Mouse (Mus musculus) kidney, adult 18-20 months (tissue): ENCODE data around the gene Rai1.

Experiments used
- DNase-seq: peaks from one replicate; pipeline ENCODE4 v3.0.0; 2021

The Rai1 gene

DNA sequence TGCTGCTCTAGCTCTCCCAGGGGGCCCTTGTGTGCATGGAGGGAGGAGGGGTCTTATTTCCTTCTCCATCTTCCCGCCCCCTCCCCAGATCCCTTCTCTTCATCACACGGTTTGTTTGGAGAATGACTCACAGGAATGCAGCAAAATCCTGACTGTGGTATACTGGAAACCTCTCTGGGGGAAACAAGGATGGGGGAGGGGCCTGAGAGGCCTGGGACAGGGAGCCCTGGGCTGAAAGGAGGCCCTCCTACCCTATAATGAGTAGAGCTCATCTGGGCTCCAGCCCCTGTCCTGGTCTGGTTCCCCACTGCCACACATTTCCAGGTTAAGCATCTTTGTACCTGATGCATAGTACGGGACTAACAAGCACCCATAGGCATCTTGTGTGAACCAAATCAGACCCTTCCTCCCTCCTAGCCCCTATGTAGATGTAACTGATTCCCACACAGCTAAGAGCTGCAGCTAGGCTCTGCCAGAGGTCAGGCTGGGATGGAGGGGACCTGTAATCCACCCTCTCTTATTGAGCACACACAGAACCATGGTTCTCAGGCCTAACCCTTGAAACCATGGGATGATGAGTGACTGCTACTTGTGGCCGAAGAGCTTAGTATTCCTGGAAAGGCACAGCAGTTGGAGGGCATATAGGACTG, 23.2 kb downstream of the Rai1 start:
- no peak for DNase-seq

DNA sequence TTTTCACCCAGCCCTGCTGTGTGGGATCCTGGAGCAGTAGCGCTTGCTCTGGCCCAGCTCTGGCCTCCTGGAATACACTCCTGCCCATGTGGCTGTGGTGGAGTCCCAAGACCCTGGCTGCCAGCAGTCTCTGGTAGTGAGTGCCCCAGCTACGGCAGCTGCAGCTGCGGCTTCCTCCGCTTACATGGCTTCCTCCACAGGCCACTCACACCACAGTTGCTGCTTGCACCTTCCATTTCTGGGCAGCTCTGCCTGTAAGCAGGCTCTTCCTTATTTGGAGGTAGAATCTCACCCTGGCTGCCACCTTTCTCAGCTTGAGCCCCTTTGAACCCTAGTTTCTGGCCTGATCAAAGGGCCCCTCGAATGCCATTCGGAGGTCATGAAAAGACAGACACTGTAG, 25.7 kb downstream of the Rai1 start:
- DNase-seq = no peak

DNA sequence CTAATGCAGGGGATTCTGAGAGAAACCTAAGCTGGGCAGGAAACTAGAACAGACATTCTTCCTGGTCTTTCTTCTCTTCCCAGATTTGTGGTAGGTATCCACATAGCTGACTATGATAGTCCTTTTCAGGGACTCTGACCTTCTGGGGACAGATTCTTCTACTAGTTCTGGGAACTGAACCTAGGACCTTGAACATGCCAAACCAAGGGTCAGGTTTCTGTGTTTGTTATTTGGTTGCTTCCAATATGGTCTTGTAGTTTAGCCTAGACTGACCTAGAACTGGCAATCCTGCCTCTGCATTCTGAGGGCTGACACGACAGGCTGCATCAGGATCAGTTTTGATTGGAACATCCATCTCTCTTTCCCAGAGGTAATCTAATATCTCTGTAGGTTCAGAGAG, 27.2 kb downstream of the Rai1 start:
- no peak for DNase-seq

DNA sequence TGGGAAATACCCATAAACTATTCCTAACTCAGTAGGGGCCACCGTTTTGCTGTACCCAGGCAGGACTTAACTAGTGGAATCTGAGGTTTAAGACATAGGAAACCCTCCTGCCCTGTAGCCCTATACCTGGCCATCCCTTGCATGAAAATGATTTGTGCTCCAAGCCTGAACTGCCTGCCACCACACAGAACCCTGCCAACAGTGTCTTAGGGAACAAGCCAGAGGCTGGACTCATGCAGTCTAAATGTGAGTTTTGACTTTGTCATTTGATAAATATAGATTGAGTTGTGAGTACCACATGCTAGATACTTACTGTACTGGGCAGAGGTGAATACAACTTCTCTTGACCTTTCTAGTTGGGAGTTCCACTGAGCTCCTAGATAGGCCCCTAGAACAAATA, 31.7 kb downstream of the Rai1 start:
- no peak for DNase-seq

DNA sequence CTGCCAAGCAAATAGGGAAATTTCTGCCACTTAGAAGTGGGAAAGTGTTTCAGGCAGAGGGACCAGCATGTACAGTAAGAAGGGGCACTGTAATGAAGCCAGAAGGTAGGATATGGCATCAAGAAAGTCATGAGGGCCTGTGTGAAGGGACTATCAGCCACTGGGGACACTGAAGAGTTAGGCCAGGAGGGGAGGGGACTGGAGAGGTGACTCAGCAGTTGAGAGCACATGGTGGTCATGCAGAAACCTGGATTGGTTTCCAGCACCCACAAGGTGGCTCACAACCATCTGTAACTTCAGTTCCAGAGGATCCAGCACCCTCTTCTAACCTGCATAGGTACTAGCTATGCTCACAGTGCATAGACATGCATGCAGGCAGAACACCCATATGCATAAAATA, 32.4 kb downstream of the Rai1 start:
- DNase-seq = no peak

DNA sequence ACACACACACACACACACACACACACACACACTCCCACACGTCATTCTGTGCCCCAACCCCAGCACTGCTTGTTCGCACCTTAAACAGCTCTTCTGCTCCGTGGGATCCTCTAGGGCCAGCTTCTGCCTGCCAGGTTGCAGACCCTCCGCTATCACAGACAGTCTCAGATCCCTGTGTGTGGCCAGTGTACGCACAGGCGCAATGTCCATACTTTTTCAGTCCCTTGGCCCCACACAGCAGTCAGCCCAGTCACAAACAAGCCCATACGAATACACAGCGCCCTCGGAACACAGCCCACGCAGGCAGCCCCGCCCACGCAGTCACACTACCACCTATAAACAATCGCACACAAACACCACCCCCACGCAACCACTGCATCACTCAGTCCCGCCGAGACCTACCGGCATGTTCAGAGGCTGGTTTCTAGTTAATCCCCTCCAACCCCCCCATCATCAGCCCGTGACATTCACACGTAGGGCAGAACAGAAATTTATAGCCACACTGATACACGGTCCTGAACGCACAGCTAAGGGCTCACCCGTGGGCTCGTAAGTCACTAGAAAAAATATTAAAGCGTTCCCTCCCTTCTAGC, 34.4 kb downstream of the Rai1 start:
- no peak for DNase-seq

DNA sequence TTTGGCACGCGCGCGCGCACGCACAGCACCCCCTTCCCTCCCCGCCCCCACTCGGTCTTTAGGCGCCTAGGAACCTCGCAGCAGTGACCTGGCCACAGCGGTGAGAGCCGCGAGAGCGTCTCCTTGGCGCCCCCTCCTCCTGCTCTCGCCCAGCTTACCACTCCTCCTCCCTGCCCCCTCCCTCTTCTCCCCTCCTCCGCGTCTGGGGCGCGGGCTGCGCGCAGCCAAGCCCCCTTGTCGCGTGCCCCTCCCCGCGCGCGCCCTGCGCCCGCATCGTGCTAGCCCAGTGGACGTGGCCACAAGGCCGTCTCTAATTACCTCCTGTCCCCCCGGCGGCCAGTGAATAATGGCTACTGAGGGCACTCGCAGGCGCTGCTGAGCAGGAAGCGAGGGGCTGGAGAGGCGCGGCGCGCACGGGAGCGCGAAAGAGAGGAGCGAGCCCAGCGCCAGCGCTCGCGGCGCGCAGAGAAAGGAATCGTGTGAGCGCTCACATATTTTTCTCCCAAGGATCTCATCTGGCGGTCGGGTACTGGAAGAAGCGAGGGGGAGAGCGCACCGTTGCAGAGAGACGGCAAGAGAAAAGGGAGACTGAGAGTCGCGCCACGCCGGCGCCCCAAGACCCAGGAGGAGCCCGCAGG, 35.0 kb downstream of the Rai1 start:
- peak; percentile 38 for DNase-seq

DNA sequence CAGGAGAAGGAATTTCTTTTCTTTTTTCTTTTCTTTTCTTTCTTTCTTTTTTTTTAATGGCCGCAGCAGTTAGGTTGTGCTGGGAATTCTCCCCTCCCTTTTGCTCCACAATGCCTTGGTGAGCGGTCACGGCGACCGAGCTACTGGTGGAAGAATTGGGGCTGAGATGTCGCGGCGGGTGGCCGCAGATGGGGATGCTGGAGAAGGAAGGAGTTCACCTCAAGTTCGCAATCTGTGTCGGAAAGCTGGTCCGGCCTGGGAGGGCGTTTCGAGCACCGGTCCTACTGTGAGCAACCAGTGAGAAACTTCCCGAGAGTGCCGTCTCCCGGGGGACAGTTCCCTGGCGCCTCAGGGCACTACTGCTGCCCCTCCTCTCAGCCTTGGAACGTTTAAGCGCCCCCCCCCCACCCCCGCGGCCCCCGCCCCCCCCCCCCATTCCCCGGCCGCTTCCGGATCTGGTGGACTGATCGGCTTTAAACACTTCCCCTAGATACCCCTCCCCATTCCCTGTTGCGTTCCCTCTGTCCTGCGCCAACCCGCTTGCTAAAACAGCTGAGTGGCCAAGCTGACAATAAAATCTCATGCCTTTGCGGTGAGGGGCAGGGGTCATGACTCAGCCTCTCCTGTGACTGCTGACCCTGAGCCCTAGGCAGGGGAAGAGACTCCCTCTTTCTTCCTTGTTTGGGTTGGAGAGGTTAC, 35.9 kb downstream of the Rai1 start:
- no peak for DNase-seq

DNA sequence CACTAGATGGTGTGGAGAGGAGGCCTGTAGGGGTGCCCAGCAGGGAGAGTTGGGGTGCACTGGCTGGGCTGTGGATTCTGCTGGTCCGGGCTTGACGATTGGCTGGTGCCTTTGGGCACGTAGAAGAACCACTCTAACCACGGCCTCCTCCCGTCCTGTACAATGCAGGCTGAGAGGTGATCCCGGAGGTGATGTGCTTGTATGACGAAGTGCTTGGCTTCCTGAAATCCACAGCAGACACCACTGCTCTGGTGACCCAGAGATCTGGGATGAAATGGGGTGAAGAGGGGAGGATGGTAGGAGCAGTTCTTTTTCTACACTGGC, 36.4 kb downstream of the Rai1 start:
- no peak for DNase-seq

DNA sequence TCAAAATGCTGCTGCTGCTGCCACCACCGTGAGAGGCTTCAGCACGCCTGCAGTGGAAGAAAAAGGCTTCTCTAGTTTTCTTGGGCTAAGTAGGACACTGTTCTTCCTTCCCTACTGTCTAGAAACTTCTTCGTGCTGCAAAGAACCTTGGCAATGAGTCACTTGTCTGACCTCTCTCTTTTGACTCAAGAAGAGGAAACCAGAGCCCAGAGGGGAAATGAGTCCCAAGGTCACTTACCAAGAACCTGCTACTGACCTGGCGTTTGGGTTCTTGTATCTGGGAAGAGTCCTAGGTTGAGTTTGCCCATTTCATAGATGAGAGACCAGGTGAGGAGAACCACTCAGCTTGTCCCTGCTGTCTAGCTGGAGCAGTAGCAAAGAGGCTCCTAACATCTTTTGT, 38.3 kb downstream of the Rai1 start:
- DNase-seq = no peak

DNA sequence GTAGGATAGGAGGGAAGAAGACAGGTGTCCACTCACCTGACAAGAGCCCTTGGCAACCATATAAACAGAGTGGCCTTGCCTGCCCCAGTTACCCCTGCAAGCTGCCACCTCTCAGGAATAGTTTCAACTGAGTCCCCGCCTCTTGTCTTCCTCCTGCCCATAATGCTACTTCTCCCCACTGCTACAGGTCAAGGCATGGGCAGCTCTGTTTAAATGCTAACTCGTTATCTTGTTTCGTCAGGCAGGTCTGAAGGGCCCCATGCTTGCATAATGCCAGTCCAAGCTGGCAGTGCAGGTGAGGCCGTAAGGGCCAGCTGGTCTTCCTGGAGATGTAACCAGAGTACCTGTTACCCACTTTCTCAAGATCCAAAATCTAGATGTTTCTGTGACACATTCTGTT, 41.4 kb downstream of the Rai1 start:
- no peak for DNase-seq

DNA sequence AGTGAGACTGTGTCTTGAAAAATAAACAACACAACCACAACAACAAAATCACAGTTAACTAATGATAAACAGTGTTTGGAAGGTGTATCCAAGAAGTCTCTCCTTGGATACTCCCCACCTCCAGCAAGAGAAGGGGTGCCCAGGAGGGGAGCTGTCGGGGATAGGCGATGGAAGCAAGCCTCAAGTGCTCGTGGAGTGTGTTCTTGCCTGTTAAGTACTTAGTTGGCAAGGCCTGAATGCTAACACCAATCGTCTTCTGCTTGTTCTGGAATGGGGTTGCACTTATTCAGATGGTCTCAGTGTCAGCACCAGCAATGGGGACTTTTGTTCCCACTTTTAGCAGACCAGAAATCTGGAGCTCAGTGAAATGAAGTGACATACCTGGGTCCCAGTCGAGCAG, 43.8 kb downstream of the Rai1 start:
- DNase-seq = no peak

DNA sequence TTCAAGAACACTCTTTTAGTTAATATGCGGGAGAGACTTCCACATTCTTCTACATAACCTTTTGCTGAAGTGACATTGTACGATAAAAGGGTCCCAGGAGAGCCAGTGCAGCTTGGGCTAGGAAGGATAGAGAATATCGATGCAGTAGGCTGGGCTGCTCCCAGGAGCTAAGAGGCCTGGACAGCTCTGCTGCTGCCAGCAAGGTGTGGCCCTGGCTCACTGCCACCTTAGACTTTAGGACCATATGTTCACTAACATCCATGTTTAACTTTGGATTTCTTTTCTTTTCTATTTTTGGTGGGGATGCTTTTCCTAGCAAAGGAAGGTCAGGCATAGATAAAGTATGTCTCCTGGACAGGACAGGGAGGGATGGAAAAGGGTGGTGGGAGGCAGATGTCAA, 44.3 kb downstream of the Rai1 start:
- no peak for DNase-seq

DNA sequence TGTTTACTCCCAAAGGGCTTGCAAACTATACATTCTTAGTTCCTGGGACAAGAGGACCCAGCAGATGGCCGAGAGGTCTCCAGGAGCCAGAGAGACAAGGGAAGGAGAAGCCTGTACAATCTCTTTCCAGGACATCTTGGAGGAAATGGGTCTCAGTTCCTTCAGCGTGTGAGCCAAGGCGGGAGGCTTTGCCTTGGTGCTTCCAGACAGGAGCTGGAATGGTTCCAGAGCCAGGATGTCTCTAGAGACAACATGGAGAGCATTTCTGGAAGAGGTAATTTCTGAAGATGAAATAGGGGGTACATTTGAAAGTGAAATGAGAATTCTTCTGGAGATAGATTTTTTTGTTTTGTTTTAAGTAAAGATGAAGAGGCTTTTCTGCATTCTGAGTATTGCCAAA, 45.9 kb downstream of the Rai1 start:
- no peak for DNase-seq

DNA sequence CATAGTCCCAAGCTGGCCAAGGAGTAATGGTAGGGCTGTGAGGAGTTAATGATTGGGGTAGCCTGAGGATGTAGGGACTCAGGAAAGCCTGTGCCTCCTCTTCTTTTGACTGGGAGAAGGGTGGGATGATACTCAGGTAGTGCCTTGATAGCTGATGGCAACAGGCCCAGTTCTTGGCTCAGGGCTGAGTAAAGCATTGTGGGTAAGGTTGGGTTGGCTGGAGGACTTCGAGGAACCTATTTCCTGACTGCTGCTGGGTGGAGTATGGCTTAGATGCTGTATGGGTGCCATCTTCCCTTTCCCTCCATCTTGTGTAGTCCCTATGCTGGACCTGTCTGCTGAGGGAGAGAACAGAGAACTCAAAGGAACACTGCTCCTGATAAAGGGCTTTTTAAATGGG, 47.5 kb downstream of the Rai1 start:
- no peak for DNase-seq

DNA sequence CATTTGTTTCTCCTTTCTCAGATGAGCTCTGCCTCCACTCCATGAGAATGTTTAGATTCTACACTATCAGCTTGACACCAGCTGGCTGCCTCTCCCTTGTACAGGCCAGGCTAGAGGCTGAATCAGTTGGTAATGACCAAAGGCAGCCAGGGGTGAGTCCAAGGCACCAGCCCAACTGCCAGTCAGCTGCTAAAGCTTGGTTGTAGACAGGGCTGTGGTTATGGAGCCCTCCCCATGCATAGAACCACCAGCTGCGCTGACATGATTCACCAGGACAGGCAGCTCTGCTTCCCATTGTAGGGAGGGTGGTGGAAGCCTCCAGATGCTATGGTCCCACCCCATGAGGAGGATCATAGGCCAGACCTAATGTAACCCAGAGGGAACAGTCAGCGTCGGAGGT, 49.1 kb downstream of the Rai1 start:
- DNase-seq = no peak

DNA sequence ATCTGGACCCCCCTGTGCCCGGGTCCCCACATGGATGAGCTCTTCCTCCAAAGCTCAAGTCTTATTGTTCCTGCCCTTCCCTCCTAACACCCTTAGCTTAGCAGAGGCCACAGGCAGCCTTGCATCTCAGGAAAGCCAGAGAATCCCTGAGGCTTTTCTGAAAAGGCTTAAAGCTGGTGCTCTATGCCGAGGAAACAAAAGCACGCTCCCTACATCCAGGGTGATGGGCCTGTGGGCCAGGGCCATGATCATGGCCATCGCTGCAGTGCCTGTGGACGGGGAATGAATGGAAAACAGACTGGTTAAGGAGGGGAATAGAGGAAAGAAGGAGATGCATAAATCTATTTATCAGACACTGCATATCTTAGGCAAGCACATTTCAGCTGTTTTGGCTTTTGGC, 50.9 kb downstream of the Rai1 start:
- no peak for DNase-seq

DNA sequence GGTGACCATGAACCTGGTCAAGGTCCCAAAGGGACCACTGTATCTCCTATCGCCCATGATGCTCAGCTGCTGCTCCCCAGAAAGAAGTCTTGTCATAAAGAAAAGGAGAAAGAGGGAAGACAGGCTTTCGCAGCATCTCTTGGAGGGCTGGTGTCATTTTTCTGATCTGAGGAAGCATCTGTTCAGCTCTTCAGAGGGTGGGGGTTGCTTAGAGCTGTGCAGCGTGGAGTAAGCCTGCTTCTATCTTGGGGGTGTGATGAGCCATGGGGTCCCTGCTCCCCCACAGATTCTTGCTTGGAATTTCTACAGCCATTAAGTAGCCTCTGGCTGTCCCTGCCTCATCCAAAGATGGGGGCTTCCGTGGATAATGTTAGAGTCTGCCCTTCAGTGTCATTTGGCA, 53.5 kb downstream of the Rai1 start:
- no peak for DNase-seq

DNA sequence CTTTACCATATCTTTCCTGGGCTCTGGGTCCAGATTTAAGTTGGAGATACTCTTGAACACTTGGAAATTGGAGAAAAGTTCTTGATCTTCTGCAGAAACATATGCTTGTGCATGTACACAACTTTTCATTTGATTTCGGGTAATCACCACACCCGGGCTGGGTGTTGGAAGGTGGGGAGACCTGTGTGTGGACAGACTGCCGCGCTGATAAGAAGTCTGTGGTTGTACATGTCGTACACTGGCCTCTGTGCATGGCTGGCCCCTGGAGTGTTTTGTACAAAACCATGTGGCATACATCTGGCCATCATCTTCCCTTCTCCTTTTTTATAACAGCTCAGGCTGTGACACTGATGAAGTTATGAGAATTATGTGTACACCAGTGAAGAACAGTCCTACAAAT, 55.1 kb downstream of the Rai1 start:
- no peak for DNase-seq

DNA sequence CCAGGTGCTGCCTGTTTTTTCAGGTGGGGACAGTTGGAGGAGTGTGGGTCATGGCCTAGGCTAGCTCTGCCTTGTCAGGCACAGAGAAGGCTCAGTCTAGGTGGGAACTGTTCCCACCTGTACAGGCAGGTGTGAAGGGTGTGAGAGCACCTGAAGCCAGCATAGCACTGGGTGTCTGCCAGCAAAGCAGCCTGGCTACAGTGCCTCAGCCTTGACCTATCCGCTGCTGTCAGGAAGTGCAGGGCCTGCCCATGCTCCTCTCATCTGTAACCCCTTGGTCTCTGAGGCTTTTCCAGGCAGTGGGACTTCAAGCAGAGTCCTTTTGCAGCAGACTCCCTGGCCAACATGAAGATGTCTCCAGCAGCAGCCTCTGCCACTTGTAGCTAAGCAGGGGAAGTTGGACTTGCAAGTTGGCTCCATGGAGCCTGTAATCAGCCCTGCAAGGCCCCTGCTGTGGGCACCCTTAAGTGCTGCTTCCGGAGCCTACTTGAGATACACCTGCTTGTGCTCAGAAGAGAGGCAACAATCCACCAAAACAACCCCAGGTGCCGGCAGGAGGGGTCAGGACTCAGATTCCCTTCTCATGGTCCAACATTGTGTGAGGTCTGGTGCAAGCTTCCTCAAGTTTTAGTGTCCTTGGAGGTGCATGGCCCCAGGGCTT, 55.8 kb downstream of the Rai1 start:
- DNase-seq = no peak

DNA sequence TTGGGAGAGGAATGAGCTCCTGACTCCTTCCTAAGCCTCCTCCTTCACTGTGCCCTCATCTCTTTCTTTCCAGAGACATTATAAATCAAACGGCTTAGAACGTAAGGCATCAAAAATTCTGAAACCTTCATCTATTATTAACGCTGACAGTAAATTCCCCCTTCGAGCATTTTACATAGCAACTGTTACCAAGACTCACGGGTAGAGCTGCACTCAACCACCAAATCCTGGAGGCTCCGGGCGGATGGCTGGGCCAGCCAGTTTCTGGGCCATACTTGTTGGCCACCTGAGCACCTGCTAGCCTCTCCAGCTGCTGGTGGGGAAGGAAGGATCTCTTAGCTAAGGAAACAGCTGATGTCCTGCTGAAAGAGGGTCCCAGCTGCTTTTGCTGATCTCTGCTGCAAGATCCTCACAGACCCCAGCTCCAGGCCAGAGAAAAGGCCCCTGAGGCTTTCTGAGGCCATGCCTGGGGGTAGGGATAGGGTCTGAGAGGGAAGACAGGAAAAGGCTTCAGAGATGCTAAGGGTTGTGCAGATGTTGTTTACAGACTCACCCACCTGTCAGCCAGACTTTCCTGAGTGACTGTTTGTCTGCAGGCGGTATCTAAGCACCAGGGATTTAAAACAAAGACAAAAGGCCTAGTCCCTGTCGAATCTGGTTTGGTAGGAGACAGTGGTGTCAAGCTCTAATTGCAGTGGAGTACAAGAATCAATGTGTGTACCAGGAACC, 56.5 kb downstream of the Rai1 start:
- no peak for DNase-seq

DNA sequence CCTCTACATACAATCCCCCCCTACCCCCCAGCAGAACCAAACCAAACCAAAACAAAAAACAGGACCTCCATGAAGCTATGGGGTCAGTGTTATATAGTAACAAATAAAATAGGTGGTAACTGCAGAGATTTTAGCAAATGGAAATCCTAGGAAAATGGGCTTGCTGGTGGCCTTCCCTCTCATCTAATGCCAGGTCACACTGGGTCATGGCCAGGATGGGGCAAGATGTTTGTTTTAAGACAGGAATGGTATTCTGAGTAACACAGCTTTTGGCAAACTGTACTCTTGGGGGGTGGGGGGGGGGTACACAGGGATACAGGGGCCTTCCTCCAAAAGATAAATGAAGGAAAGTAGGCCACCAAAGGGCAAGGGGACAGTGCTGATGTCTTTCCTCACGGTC, 57.7 kb downstream of the Rai1 start:
- DNase-seq = no peak

DNA sequence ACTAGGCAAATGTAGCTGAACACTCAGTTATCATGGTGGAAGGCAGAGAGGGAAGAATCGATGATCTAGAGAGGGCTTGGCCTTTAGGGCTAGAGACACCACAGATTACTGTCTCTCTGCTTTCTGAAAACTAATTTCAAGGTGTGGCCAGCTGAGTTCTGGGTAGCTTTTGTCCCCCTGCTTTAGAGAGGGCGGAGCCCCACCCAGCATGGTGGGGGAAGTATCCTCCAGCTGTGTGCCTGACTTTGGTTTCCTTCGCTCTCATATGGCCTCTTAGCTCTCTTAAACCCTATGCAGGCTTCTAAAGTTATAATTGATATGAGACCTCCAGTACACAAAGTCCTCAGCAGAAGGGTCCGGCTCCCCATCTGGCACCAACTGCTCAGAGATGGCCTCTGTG, 58.5 kb downstream of the Rai1 start:
- no peak for DNase-seq
